Mouse (Mus musculus): Measurements from ENCODE around the gene Vmn1r172. TPM values are rescaled to one million over a fixed set of nuclear protein-coding genes. Genes with fewer than 3 reads are reported as not detected.
"Not testable (repeated sequence)": the region's sequence is repeated elsewhere in the genome, so short reads cannot be mapped to it uniquely, and the experiment has no call there.

Gene Vmn1r172
- not detected in 2 replicates for total RNA-seq (2014; fragmentation: Nextera tagmentation)
- total RNA-seq (2017): not detected in 2 replicates

DNA sequence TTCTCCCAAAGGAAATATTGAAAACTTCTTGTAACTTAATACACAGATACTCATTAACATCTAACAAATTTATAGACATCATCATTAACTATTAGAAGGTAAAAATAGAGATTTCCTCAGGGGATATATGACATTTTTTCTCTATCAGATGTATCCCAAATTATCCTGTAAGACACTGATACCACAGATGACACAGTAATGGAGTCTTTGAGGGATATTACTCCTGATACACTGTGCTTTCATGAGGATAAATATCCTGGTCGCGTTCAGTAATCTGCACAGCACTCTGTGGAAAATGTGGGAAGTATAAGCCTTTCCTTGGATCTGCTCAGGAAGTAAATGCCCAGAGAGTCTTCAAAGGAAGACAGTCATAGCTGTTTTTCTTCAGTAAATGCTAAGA, at the start of gene Vmn1r172:
Vmn1r172 (plus strand) TSS at position 301 of the 400 bp plus-strand sequence.
- ATAC-seq (replicated peaks; ENCODE audit: poor library complexity, severe bottlenecking): no peak

DNA sequence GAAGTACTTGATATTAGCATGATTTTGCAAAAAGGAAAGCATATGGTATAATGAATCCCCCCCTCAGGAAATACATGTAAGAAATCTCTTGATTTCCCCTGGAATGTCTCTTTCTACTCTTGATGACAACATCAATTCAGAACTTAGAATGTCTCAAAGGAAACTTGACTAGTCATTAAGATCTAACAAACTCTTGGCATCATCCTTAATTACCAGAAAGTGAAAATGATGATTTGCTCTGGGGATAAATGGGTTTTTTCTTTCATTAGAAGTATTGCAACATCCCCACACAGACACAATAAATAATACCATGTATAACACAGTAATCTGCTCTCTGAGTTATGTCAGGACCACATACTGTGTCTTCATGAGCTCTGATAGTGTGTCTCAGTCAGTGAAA, 27.7 kb upstream of the Vmn1r172 start, which contains the start of gene Vmn1r171:
Vmn1r171 (plus strand) TSS at position 301 of the 400 bp plus-strand sequence.
- no peak for ATAC-seq (replicated peaks; ENCODE audit: poor library complexity, severe bottlenecking)

DNA sequence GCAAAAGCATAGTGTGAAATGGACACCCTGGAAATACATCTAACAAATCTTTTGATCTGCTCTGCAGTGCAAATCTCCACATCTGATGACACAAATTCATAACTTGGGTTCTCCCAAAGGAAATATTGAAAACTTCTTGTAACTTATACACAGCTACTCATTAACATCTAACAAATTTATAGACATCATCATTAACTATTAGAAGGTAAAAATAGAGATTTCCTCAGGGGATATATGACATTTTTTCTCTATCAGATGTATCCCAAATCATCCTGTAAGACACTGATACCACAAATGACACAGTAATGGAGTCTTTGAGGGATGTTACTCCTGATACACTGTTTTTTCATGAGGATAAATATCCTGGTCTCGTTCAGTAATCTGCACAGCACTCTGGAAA, 42.3 kb downstream of the Vmn1r172 start, which contains the start of gene Vmn1r173:
Vmn1r173 (plus strand) TSS at position 301 of the 400 bp plus-strand sequence.
- not testable (repeated sequence) for ATAC-seq (replicated peaks; ENCODE audit: poor library complexity, severe bottlenecking)

Other genes with a start within 250 kb of the Vmn1r172 start
- not detected in 2 replicates for gene Vmn1r167, start 151.1 kb upstream of the Vmn1r172 start, total RNA-seq (2014; fragmentation: Nextera tagmentation)
- not detected in 2 replicates for gene Vmn1r167, start 151.1 kb upstream of the Vmn1r172 start, total RNA-seq (2017)
- gene Vmn1r168, start 118.6 kb upstream of the Vmn1r172 start, total RNA-seq (2014; fragmentation: Nextera tagmentation): not detected in 2 replicates
- not detected in 2 replicates for gene Vmn1r168, start 118.6 kb upstream of the Vmn1r172 start, total RNA-seq (2017)
- gene Vmn1r169, start 82.8 kb upstream of the Vmn1r172 start, total RNA-seq (2014; fragmentation: Nextera tagmentation): not detected in 2 replicates
- not detected in 2 replicates for gene Vmn1r169, start 82.8 kb upstream of the Vmn1r172 start, total RNA-seq (2017)
- gene Vmn1r170, start 52.1 kb upstream of the Vmn1r172 start, total RNA-seq (2014; fragmentation: Nextera tagmentation): not detected in 2 replicates
- not detected in 2 replicates for gene Vmn1r170, start 52.1 kb upstream of the Vmn1r172 start, total RNA-seq (2017)
- gene Vmn1r171, start 27.6 kb upstream of the Vmn1r172 start, total RNA-seq (2014; fragmentation: Nextera tagmentation): not detected in 2 replicates
- gene Vmn1r171, start 27.6 kb upstream of the Vmn1r172 start, total RNA-seq (2017): not detected in 2 replicates
- gene Vmn1r173, start 42.4 kb downstream of the Vmn1r172 start, total RNA-seq (2014; fragmentation: Nextera tagmentation): not detected in 2 replicates
- not detected in 2 replicates for gene Vmn1r173, start 42.4 kb downstream of the Vmn1r172 start, total RNA-seq (2017)
- gene Vmn1r174, start 94.0 kb downstream of the Vmn1r172 start, total RNA-seq (2014; fragmentation: Nextera tagmentation): not detected in 2 replicates
- gene Vmn1r174, start 94.0 kb downstream of the Vmn1r172 start, total RNA-seq (2017): not detected in 2 replicates
- not detected in 2 replicates for gene Vmn1r175, start 152.3 kb downstream of the Vmn1r172 start, total RNA-seq (2014; fragmentation: Nextera tagmentation)
- not detected in 2 replicates for gene Vmn1r175, start 152.3 kb downstream of the Vmn1r172 start, total RNA-seq (2017)
- not detected in 2 replicates for gene Vmn1r176, start 179.1 kb downstream of the Vmn1r172 start, total RNA-seq (2014; fragmentation: Nextera tagmentation)
- gene Vmn1r176, start 179.1 kb downstream of the Vmn1r172 start, total RNA-seq (2017): not detected in 2 replicates
- gene Vmn1r177, start 208.1 kb downstream of the Vmn1r172 start, total RNA-seq (2014; fragmentation: Nextera tagmentation): not detected in 2 replicates
- gene Vmn1r177, start 208.1 kb downstream of the Vmn1r172 start, total RNA-seq (2017): not detected in 2 replicates
- gene Vmn1r178, start 233.7 kb downstream of the Vmn1r172 start, total RNA-seq (2014; fragmentation: Nextera tagmentation): not detected in 2 replicates
- gene Vmn1r178, start 233.7 kb downstream of the Vmn1r172 start, total RNA-seq (2017): not detected in 2 replicates

All from granulocyte monocyte progenitor cell, adult 5-6 weeks (primary cell).